Mouse (Mus musculus) heart, embryonic 14.5 days (tissue): ENCODE data around the gene Apobr. TPM values are rescaled to one million over a fixed set of nuclear protein-coding genes. Genes with fewer than 3 reads are reported as not detected.

Experiments
- ATAC-seq: fragments of 200-750 bp; cut with Nextera tagmentation; 2 replicates; pipeline ENCODE4 v1.8.0; 2017; ENCODE audit warnings: low read depth, moderate TSS enrichment; ENCODE audit not compliant: insufficient number of reproducible peaks, insufficient read depth, low FRiP score
- H3K27ac ChIP-seq, 2 experiments: fragments of 200-500 bp in 1 of 2; fragments of 300-500 bp in 1 of 2; sonication (generic) in 1 of 2; replicated peaks in 1 of 2; 2 replicates each; pipeline ENCODE4 v1.5.1; 2012 to 2014; ENCODE audit warnings: low read depth in 2 of 2, low read length in 2 of 2, control low read depth in 1 of 2, mild to moderate bottlenecking in 1 of 2, mixed read lengths in 1 of 2; ENCODE audit not compliant: control insufficient read depth in 1 of 2, insufficient read depth in 1 of 2
- H3K27me3 ChIP-seq: fragments of 300-500 bp; sonication (generic); 2 replicates; pipeline ENCODE4 v1.6.1; 2014; ENCODE audit warnings: mild to moderate bottlenecking, low read length, control low read depth; ENCODE audit not compliant: control insufficient read depth, insufficient read depth
- H3K36me3 ChIP-seq: fragments of 300-500 bp; sonication (generic); 2 replicates; pipeline ENCODE4 v1.6.1; 2014; ENCODE audit warnings: mild to moderate bottlenecking, control low read depth, low read length, mixed read lengths; ENCODE audit not compliant: control insufficient read depth, insufficient read depth
- H3K4me1 ChIP-seq, 2 experiments: fragments of 200-500 bp in 1 of 2; fragments of 300-500 bp in 1 of 2; sonication (generic) in 1 of 2; 2 replicates each; pipeline ENCODE4 v1.6.1; 2012 to 2014; ENCODE audit warnings: low read length in 2 of 2, control low read depth in 1 of 2, mixed read lengths in 1 of 2; ENCODE audit not compliant: control insufficient read depth in 2 of 2, insufficient read depth in 2 of 2
- H3K4me2 ChIP-seq: fragments of 300-500 bp; sonication (generic); 2 replicates; pipeline ENCODE4 v1.6.1; 2014; ENCODE audit warnings: mild to moderate bottlenecking, low read length
- H3K4me3 ChIP-seq, 2 experiments: fragments of 200-500 bp in 1 of 2; fragments of 300-500 bp in 1 of 2; sonication (generic) in 1 of 2; 2 replicates each; pipeline ENCODE4 v1.5.1; 2012 to 2014; ENCODE audit warnings: low read length in 2 of 2, mild to moderate bottlenecking in 2 of 2, control low read depth in 1 of 2, low read depth in 1 of 2, moderate library complexity in 1 of 2; ENCODE audit not compliant: control insufficient read depth in 1 of 2, insufficient read depth in 1 of 2
- H3K9ac ChIP-seq: fragments of 300-500 bp; sonication (generic); 2 replicates; pipeline ENCODE4 v1.6.1; 2014; ENCODE audit warnings: mild to moderate bottlenecking, low read length
- H3K9me3 ChIP-seq: fragments of 300-500 bp; sonication (generic); 2 replicates; pipeline ENCODE4 v1.6.1; 2016; ENCODE audit warnings: low read length, control low read depth; ENCODE audit not compliant: control insufficient read depth
- WGBS: fragments of 180-500 bp; shearing (Covaris S2); extraction: QIAGEN DNeasy Blood & Tissue Kit; methylation state at CpG from one replicate; pipeline ENCODE4 v1.1.7; 2014; 5-methylcytosine and 5-hydroxymethylcytosine counted together
- polyA plus RNA-seq: library from polyadenylated mRNA; unstranded; fragments of >200 nt; fragmentation: Nextera tagmentation; extraction: Ambion mirVana; gene quantifications from 2 replicates; pipeline ENCODE4 v1.2.1, GENCODE M21; 2014

Apobr gene
- polyA plus RNA-seq, 1 experiment from 2014 or later: 0.81 TPM

GRCm38 (mm10) chr7:126616707-126617106 lies 32.0 kb downstream of the Apobr start:
- Histone ChIP-seq H3K36me3 (no peaks in the 10 kb centered on the region), H3K9me3 (0 out of 2 replicates have a peak, but pooled peaks cover 4% of the 10 kb centered on the region), H3K4me2 (no peak overlapping the region), H3K4me1 (peaks cover 0 to 1% of the 10 kb centered on the region in 2 experiments; a peak in 1 of 4 replicates), H3K9ac (no peak overlapping the region), H3K27me3 (no peaks in the 10 kb centered on the region), H3K27ac (no peak overlapping the region), H3K4me3 (no peak overlapping the region)
- WGBS: 66% methylated on average over 3 of the region's 3 CpGs
- ATAC-seq: no peak

- Histone ChIP-seq H3K9ac (no peak overlapping the region), H3K36me3 (no peaks in the 10 kb centered on the region), H3K27ac (no peak overlapping the region), H3K27me3 (no peaks in the 10 kb centered on the region), H3K4me2 (no peak overlapping the region), H3K9me3 (no peaks in the 10 kb centered on the region), H3K4me1 (peaks cover 4 to 5% of the 10 kb centered on the region in 2 experiments; a peak in 2 of 4 replicates), H3K4me3 (no peak overlapping the region)
- ATAC-seq: no peak
- WGBS: 75% methylated on average over 10 of the region's 10 CpGs
Measured at GRCm38 (mm10) chr7:126619559-126620275, 35.0 kb downstream of the Apobr start.

- no peak for ATAC-seq
- Histone ChIP-seq H3K27me3 (no peaks in the 10 kb centered on the region), H3K27ac (no peak overlapping the region), H3K4me1 (peaks cover 5 to 11% of the 10 kb centered on the region in 2 experiments; a peak in 2 of 4 replicates), H3K36me3 (no peaks in the 10 kb centered on the region), H3K4me2 (no peak overlapping the region), H3K9me3 (no peaks in the 10 kb centered on the region), H3K9ac (no peak overlapping the region; the same call in 1 of the 2 replicates), H3K4me3 (no peak overlapping the region)
- 57% methylated on average over 9 of the region's 9 CpGs for WGBS
Measured at GRCm38 (mm10) chr7:126621452-126622359, 37.0 kb downstream of the Apobr start.

- H3K27me3 ChIP-seq: no peaks in the 10 kb centered on the region
- peaks cover 5 to 11% of the 10 kb centered on the region in 2 experiments; a peak in 2 of 4 replicates for H3K4me1 ChIP-seq
- H3K9me3 ChIP-seq: no peaks in the 10 kb centered on the region
- no peak overlapping the region for H3K4me3 ChIP-seq
- H3K4me2 ChIP-seq: no peak overlapping the region
- no peak overlapping the region for H3K9ac ChIP-seq
- 64% methylated on average over 1 of the region's 1 CpGs for WGBS
- H3K36me3 ChIP-seq: no peaks in the 10 kb centered on the region
- ATAC-seq: no peak
- no peak overlapping the region for H3K27ac ChIP-seq
Measured at GRCm38 (mm10) chr7:126623381-126623780, 38.6 kb downstream of the Apobr start.

- no peak overlapping the region for H3K27ac ChIP-seq
- no peaks in the 10 kb centered on the region for H3K36me3 ChIP-seq
- peaks cover 5 to 11% of the 10 kb centered on the region in 2 experiments; a peak in 2 of 4 replicates for H3K4me1 ChIP-seq
- 58% methylated on average over 16 of the region's 16 CpGs for WGBS
- H3K27me3 ChIP-seq: no peaks in the 10 kb centered on the region
- no peaks in the 10 kb centered on the region for H3K9me3 ChIP-seq
- peak overlapping the region; percentile 1; the same call in 1 of the 2 replicates for H3K4me2 ChIP-seq
- ATAC-seq: no peak
- peak overlapping the region; percentile 30; the same call in 1 of the 2 replicates for H3K9ac ChIP-seq
- no peak overlapping the region for H3K4me3 ChIP-seq
Measured at GRCm38 (mm10) chr7:126624774-126625173, 40.0 kb downstream of the Apobr start.

GRCm38 (mm10) chr7:126625369-126625768 lies 40.6 kb downstream of the Apobr start:
- peak; percentile 31; the same call in 1 of the 2 replicates for ATAC-seq
- Histone ChIP-seq H3K4me1 (peaks cover 5 to 11% of the 10 kb centered on the region in 2 experiments; a peak in 2 of 4 replicates), H3K27ac (no peak overlapping the region), H3K9ac (no peak overlapping the region; the same call in 1 of the 2 replicates), H3K9me3 (no peaks in the 10 kb centered on the region), H3K4me2 (peak overlapping the region; percentile 1; the same call in 1 of the 2 replicates), H3K27me3 (no peaks in the 10 kb centered on the region), H3K4me3 (no peak overlapping the region), H3K36me3 (no peaks in the 10 kb centered on the region)
- WGBS: 39% methylated on average over 6 of the region's 6 CpGs

- H3K27ac ChIP-seq: no peak overlapping the region; a peak in 1 of 4 replicates
- H3K9me3 ChIP-seq: no peaks in the 10 kb centered on the region
- no peaks in the 10 kb centered on the region for H3K36me3 ChIP-seq
- H3K27me3 ChIP-seq: no peaks in the 10 kb centered on the region
- H3K9ac ChIP-seq: no peak overlapping the region
- no peak for ATAC-seq
- WGBS: 85% methylated on average over 3 of the region's 3 CpGs
- peaks cover 5 to 11% of the 10 kb centered on the region in 2 experiments; a peak in 2 of 4 replicates for H3K4me1 ChIP-seq
- H3K4me3 ChIP-seq: no peak overlapping the region
- H3K4me2 ChIP-seq: no peak overlapping the region
Measured at GRCm38 (mm10) chr7:126625807-126626600, 41.3 kb downstream of the Apobr start.
